Mouse (Mus musculus) splenic B cell, adult 2 months (primary cell): ENCODE data around the gene Dnajb4.
"Not testable (repeated sequence)": the region's sequence is repeated elsewhere in the genome, so short reads cannot be mapped to it uniquely, and the experiment has no call there.

Experiments
- DNase-seq: peaks from one replicate; pipeline ENCODE4 v3.0.0-alpha.2; 2011; ENCODE audit warnings: low read depth, low spot score
- H3K27me3 ChIP-seq: 2 replicates; pipeline ENCODE4 v1.6.1; 2012; ENCODE audit warnings: mild to moderate bottlenecking, low read length, moderate library complexity, mixed read lengths; ENCODE audit not compliant: control insufficient read depth, poor library complexity, insufficient read depth, severe bottlenecking
- H3K36me3 ChIP-seq: 2 replicates; pipeline ENCODE4 v1.6.1; 2012; ENCODE audit warnings: mild to moderate bottlenecking, low read length, moderate library complexity, mixed read lengths; ENCODE audit not compliant: control insufficient read depth, poor library complexity, insufficient read depth, severe bottlenecking

Gene Dnajb4

DNA sequence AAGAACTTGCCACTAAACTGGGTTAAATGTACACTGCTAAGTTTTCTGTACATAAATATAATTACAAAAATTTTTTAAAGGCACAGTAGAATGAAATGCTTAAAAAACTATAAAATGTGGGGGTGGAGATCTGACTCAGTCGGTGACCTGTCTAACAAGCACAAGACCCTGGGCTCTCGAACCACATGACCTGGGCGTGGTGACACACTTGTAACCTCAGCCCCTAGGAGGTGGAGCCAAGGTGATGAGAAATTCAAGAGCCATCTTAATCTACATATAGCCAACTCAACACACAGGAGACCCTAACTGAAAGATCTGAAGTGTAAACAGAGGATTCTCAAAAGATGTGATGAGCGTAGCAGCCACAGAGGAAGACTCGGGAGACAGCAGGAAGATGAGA is 56.0 kb downstream of the Dnajb4 start:
- H3K27me3 ChIP-seq = no peaks in the 10 kb centered on the region
- no peaks in the 10 kb centered on the region for H3K36me3 ChIP-seq
- no peak for DNase-seq

DNA sequence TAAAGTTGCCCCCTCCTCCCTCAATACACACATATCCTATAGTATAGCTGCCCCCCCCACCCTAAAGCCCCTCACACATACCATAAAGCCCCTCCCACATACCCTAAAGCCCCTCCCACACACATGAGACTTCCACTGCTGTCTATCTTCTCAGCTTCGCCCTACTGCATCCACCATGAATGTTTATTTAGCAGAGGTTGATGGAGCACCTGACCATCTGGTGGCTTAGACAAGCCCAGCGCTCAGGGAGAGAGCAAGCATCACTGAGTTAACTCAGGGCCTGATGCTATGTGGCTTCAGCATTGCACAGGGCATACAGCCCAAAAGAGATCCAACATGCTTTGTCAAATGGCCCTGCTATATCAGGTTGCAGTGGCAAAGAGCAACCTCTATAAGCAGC is 57.0 kb downstream of the Dnajb4 start:
- DNase-seq = no peak
- H3K27me3 ChIP-seq = no peaks in the 10 kb centered on the region
- no peaks in the 10 kb centered on the region for H3K36me3 ChIP-seq

DNA sequence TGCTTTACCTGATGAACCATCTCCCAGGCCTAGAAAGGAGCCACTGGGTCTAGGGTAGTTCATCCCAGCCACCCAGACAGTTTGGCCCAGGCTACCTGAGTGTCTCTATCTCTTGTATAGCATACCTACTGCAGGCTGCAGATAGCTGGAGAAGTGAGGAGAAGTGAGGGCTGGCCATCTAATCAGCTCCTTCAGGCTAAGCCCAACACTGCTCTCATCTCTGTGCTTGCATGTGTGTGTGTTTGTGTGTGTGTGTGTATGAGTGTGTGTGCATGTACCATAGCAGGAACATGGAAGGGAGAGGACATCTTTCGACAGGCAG is 57.7 kb downstream of the Dnajb4 start:
- no peaks in the 10 kb centered on the region for H3K36me3 ChIP-seq
- no peak for DNase-seq
- no peaks in the 10 kb centered on the region for H3K27me3 ChIP-seq

DNA sequence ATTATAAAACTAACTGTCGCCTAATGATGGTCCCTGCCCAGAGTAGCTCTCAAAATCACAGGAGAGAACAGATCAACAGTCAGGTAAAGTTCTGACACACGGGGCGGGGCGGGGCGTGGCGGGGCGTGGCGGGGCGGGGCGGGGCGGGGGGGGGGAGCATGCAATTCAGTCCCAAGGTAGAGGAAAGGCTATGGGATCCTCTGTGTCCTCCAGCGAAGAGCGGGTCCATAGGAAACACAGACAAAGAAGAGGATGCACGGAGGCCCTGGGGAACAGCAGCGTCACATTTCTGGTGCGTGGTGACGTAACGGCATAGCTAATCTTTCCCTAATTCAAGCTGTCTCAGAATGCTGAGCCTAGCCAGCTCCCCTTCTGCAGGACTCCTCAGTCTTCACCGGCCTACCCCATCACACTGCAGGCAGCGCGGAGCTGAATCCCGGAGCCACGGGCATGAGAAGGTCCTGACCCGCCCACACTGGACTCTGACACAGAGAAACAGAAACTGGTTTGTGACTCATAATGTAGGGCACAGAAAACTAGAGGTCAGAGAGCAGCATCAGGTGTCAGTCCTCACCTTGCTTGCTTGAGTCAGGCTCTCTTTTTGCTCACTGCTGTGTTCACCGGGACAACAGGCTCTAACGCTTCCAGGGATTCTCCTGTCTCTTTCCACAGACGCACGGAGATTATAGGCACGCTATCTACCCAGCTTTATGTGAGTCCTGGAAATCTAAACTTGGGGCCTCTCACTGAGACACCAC is 58.2 kb downstream of the Dnajb4 start:
- Histone ChIP-seq H3K27me3 (no peaks in the 10 kb centered on the region), H3K36me3 (no peaks in the 10 kb centered on the region)
- DNase-seq = no peak

DNA sequence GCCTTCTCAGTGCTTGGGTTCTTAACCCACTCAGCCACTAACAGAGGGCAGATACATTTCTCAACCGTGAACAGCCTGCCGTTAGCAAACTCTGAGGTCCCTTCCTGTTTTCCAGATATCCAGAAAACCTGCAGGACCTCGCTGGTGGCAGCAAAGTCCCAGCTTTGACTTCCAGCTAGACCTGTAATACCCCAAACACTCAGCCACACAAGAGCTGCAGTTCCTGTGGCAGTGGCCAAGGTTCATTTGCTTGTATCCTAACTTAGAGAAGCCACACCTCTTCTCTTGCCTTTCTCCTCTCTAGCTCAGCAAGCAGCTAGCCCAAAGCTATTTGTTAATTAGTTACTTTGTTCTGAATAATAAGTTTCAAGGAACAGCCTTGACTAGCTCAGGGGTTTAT is 60.2 kb downstream of the Dnajb4 start:
- H3K36me3 ChIP-seq = no peaks in the 10 kb centered on the region
- no peak for DNase-seq

DNA sequence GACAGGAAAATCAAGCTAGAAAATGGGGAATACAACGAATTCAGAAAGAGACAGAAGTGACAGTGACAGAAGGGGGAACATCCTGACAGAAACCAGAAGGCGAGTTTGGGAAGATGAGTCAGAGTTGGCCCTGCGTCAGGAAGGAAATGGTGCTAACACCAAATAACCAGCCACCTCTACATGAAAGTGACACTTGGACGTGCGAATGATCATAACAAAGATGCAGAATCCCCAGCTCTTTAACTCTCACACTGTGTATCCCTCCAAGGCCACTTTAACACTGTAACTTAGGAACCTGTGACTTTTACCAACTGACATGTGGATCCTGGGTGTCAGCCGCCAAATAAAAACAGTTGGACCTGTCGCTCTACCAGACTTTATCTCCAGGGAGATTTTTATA is 60.7 kb downstream of the Dnajb4 start:
- no peaks in the 10 kb centered on the region for H3K27me3 ChIP-seq

More for the DNA sequence above, 60.2 kb downstream of the Dnajb4 start:
- H3K27me3 ChIP-seq = no peaks in the 10 kb centered on the region

DNA sequence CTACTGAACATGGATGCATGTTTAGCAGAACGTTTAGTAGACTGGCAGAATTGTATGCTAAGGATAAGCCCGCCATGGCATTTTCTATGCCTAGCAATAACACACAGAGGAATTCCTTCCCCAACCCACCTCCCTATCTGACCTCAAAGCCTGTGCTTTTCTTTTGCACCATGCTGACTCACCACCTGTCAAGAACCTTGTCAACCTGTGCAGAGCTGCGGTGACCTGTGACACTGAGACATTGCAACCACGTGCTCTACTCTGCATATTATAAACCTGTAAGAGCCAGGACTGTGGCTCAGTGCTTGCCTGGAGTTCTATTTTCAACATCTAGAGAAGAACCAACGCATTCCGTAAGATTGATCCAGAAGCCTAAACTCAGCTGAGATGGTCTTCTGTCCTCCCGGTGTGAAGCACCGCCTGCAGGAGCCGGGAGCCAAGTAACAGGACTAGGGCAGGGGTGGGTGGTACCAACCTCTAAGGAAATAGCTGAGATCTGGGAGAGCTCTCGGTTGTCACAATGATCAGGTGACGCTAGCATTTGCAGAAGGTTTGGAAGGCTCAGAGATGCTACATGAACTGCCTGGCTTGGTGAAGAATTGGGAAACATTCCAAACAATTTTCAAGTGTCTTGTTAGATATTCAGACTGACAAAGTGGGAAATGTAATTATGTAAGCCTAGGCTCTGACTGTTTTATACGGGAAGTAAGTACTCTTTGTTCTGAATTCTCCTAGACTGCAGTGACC is 62.8 kb downstream of the Dnajb4 start:
- no peak for DNase-seq
- H3K36me3 ChIP-seq = no peaks in the 10 kb centered on the region
- H3K27me3 ChIP-seq = no peaks in the 10 kb centered on the region

More for the DNA sequence above, 60.7 kb downstream of the Dnajb4 start:
- no peak for DNase-seq
- no peaks in the 10 kb centered on the region for H3K36me3 ChIP-seq

DNA sequence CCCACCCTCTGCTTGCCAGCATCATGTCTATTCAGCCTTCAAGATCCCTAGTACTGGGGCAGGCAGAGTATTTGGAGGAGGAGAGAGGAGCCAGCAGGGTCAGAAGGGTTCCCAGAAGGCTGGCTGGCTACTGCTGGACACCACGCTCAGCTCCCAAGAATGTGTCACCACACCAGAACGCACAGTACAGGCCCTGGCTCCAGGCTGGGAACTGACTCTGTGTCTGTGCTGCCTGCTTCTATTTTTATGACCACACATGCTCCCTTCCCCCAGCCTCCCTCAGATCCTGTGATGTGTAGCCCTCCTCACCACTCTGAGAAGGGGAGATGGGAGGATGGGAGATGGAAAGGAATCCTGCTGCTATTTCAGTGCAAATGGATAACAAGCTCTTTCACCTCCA is 64.9 kb downstream of the Dnajb4 start:
- no peak for DNase-seq
- Histone ChIP-seq H3K27me3 (no peaks in the 10 kb centered on the region), H3K36me3 (no peaks in the 10 kb centered on the region)

DNA sequence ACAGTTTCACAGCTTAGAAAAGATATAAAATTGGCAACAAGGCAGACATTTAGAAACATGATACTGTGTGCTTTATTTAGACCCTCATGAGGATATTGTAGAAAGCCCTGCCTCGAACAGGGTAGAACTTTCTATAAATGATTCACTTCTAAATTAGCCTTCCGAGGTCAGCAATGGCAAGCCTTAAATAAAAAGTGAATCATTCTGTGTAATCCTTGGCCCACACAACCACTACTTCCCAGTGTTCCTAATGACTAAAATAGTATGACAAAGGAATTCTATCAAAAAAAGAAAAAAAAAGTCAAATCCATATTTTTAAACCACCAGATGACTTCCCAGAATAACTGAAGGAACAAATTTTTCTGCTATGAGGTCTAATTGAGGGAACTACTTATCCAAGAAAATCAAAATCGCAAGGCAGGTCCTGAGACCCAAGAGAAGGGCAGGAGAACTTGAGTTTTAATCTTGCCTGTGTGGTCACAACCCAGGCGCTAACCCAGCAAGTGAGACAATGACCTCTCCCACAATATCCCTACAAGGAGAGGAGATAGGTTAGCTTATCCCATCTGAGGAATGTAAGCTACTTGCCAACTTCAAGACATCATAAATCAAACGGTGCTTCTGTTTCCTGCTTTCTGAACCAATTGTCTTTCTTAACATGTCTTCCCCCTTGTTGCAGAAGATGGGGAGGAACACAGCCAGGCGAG is 67.0 kb downstream of the Dnajb4 start:
- no peak for DNase-seq
- H3K27me3 ChIP-seq = no peaks in the 10 kb centered on the region
- H3K36me3 ChIP-seq = no peaks in the 10 kb centered on the region

DNA sequence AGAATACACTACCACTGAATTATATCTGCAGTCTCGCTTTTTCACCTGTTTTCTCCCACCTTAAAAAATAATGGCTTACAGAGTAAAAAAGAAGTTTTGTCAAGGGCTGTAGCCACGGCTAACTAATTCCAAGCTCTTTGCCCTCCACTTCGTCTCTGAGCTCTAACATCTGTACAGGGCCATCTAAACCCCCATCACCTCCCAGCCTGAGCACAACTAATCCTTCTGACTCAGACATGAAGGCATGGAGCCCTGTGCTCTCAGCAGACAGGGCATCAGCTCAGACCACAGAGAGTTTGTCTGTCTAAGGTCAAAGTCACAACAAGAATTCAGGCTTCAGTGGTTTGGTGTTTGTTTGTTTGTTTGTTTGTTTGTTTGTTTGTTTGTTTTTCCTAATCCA is 68.0 kb downstream of the Dnajb4 start:
- no peak for DNase-seq
- no peaks in the 10 kb centered on the region for H3K27me3 ChIP-seq
- H3K36me3 ChIP-seq = no peaks in the 10 kb centered on the region

DNA sequence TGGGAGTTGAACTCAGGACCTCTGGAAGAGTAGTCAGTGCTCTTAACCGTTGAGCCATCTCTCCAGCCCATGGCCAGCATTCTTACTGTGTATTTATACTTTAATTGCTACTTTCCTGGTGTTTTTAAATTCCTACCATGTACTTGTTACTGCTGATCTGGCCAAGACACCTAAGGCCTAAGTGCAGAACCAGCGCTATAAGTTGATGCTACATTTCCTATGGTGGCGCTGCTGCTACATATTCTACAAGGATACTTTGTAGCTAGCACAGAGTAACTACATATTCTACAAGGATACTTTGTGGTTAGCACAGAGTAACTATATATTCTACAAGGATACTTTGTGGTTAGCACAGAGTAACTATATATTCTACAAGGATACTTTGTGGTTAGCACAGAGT is 70.8 kb downstream of the Dnajb4 start:
- H3K36me3 ChIP-seq, DNase-seq, H3K27me3 ChIP-seq: not testable (repeated sequence)

DNA sequence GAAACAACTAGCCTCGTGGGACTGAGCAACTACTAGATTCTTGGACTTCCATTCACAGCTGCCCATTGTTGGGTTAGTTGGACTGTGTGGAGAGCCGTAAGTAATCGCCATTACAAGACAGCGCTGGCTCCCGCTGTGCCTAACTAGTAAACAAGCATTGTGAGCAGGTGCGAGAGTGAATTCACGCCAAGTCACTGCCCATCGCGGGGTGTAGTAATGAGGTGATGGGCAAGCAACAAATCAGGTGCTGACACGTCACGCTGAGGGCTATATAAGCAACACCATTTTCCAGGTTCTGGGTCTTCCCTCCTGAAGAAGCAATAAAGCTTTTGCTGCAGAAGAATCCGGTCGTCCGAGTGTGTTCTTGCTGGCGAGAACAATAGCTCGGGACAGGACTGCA is 74.0 kb downstream of the Dnajb4 start:
- not testable (repeated sequence) for DNase-seq, H3K27me3 ChIP-seq, H3K36me3 ChIP-seq

DNA sequence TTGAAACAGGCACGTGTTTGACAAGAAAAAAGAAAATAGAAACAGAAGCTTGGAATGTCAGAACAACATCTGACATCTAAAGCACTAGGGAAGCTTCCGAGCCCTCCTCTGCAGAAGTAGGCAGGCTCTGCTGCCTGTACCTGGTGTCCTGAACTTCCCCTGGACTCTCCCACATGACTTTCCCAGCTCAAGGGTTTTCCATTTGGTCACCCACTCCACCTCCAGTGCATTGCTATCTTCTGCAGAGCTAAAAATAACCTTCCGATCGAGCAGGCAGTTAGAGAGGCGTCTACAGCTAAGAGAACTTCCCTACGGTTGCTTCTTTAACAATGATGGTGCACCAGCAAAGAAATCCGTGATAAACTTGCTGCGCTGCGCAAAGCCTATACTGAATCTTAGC is 76.5 kb downstream of the Dnajb4 start:
- no peak for DNase-seq
- Histone ChIP-seq H3K36me3 (no peaks in the 10 kb centered on the region), H3K27me3 (no peaks in the 10 kb centered on the region)

DNA sequence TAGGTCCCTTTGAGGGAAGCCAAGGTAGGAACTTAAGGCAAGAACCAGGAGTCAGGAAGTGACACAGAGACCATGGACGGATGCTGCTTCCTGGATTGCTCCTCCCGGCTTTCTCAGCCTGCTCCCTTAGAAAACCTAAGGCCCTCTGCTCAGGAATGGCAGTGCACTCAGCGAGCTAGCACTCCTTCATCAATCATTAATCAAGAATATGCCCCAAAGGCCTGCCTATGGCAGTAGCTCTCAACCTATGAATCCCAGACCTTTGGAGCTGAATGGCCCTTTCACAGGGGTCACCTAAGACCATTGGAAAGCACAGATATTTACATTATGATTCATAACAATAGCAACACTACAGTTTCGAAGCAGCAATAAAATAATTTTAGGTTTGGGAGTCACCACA is 79.1 kb downstream of the Dnajb4 start:
- no peak for DNase-seq
- Histone ChIP-seq H3K27me3 (no peaks in the 10 kb centered on the region), H3K36me3 (no peaks in the 10 kb centered on the region)

DNA sequence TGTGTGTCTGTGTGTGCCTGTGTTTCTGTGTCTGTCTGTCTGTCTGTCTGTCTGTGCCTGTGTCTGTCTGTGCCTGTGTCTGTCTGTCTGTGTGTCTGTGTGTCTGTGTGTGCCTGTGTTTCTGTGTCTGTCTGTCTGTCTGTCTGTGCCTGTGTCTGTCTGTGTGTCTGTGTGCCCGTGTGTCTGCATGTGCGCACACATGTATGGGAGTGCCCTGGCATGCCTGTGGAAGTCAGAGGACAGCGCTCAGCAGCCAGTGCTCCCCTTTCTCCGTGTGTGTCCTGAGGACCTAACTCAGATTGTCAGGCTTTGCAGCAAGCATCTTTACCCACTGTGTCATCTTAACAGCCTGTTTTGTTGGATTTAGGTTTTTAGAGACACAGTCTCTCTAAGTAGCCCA is 80.7 kb downstream of the Dnajb4 start:
- not testable (repeated sequence) for DNase-seq, H3K36me3 ChIP-seq, H3K27me3 ChIP-seq
